Mouse (Mus musculus): ENCODE results near the gene Adgrl3. TPM values are rescaled to one million over a fixed set of nuclear protein-coding genes. Genes with fewer than 3 reads are reported as not detected.

The Adgrl3 gene
- polyA plus RNA-seq, 1 experiment from 2014 or later = 66.3 TPM

DNA sequence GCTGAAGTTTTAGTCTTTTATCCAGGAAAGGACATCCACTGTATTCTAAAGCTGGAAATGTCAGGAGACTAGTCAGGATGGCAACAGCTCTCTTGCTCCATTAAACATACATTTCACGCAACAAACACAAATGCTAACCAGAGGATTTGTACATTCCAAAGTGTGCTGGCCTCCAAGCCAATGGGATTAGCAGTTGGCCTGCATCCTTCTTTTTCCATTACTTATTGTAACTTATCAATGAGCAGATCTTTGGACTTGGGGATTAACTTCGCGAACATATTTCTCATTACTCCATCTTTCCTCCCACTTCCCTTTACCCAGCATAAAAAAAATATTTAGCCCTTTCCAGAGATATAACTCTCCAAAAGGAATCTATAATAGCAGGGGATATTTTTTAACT lies 732.5 kb downstream of the Adgrl3 start:
- no peak overlapping the region for H3K27ac ChIP-seq
- H3K36me3 ChIP-seq = peaks cover 4% of the 10 kb centered on the region; the same call in 1 of the 2 replicates
- H3K9me3 ChIP-seq = no peaks in the 10 kb centered on the region
- no peak overlapping the region for H3K4me2 ChIP-seq (replicated peaks)
- H3K27me3 ChIP-seq = no peaks in the 10 kb centered on the region
- 83% methylated on average over 3 of the region's 3 CpGs for WGBS
- no peak for ATAC-seq (ENCODE audit: low FRiP score, low read depth)
- no peaks in the 10 kb centered on the region for H3K4me1 ChIP-seq
- no peak overlapping the region for H3K4me3 ChIP-seq
- no peak overlapping the region for H3K9ac ChIP-seq

DNA sequence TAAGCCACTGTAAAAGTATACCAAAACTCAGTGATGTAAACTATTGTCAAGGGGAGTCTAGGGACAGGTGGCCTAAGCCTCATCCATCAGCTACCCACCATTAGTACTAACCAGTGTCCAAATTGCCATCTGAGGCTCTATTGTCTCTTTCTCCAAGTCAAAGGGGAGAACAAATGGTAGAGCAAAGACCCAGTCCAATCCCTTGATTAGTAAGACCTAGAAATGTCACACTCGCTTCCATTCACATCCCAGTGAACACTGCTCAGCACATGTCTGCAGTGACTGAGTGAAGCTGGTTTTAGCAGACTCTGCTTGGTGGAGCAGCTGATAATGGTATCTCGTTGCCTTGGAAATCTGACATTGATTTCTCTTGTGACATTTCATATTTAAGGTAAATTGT lies 735.8 kb downstream of the Adgrl3 start:
- 95% methylated on average over 2 of the region's 2 CpGs for WGBS
- Histone ChIP-seq H3K36me3 (peaks cover 4% of the 10 kb centered on the region; the same call in 1 of the 2 replicates), H3K4me1 (no peaks in the 10 kb centered on the region), H3K27ac (no peak overlapping the region), H3K9me3 (no peaks in the 10 kb centered on the region), H3K27me3 (no peaks in the 10 kb centered on the region), H3K4me2 (replicated peaks) (no peak overlapping the region), H3K4me3 (no peak overlapping the region), H3K9ac (no peak overlapping the region)
- no peak for ATAC-seq (ENCODE audit: low FRiP score, low read depth)

DNA sequence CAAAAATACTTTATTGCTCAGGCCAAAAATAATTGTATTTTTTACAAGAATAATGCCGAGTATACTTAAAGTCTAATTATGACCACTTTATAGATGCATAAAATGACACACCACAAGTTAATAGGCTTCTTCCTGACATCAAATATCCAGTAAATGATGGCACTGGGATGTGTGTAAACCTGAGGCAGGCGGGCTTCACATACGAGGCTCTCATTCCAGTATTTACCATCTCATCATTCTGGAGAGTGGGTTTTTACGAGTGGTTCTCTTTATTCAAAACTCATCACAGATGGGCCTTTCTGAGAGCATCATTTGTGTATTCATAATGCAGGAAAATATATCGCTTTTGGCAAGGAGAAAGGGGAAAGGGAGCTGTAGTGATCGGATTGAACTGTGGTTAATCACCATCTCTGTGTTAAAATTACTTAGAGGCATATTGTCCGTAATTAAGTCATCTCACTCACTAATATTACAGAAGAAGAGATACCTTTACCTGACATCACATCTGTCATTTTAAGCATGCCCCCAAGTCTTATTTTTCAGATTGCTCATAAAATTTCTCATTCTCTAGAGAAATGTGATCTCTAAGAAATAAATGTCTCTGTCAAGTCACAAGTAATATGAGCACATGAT lies 737.3 kb downstream of the Adgrl3 start:
- no peaks in the 10 kb centered on the region for H3K4me1 ChIP-seq
- WGBS = 61% methylated on average over 7 of the region's 7 CpGs
- H3K4me3 ChIP-seq = no peak overlapping the region
- ATAC-seq (ENCODE audit: low FRiP score, low read depth) = no peak
- H3K36me3 ChIP-seq = peaks cover 4% of the 10 kb centered on the region; the same call in 1 of the 2 replicates
- H3K27me3 ChIP-seq = no peaks in the 10 kb centered on the region
- no peak overlapping the region for H3K27ac ChIP-seq
- H3K9ac ChIP-seq = no peak overlapping the region
- H3K9me3 ChIP-seq = no peaks in the 10 kb centered on the region
- H3K4me2 ChIP-seq (replicated peaks) = no peak overlapping the region

DNA sequence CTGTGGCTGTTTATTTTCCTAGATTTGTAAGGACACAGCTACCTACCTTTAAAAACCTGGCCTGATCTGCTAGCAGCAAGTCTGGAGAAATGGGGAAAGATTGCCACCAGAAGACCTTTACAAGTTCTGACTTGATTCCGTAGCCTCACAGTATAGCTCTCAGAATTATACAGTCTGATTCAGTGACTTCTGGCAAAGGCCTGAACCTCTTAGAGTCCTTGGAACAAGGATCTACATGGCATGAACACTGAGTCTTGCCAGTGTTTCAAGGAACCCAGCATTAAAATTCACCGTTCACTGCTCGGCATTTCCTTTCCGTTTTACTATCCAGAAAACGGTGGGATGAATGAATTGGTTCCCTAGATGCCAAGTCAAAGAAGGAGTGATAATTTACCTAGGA lies 756.3 kb downstream of the Adgrl3 start:
- Histone ChIP-seq H3K4me3 (no peak overlapping the region), H3K9me3 (no peaks in the 10 kb centered on the region), H3K36me3 (no peaks in the 10 kb centered on the region), H3K9ac (no peak overlapping the region), H3K27ac (no peak overlapping the region), H3K4me1 (no peaks in the 10 kb centered on the region), H3K27me3 (no peaks in the 10 kb centered on the region), H3K4me2 (replicated peaks) (no peak overlapping the region)
- ATAC-seq (ENCODE audit: low FRiP score, low read depth) = no peak
- whole genome bisulfite sequencing = 77% methylated on average over 5 of the region's 5 CpGs

DNA sequence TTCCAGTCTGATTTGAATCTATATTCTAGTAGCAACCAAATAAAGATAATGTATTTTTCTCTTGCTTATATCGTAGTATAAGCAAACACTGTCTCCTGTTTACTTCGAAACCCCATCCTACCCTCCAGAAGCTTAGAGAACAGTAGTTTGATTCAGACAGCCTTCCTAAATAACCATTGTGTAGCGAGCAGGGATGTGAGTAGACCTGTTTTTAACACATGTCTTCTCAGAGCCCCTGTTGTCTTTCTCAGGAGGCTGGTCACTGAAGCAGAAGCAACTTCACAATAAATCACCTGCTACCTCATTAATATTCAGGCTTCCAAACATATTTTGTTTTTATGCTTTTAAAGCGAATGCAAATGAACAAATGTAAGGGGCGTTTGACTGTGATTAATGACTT lies 756.8 kb downstream of the Adgrl3 start:
- H3K9ac ChIP-seq = no peak overlapping the region
- H3K9me3 ChIP-seq = no peaks in the 10 kb centered on the region
- no peak for ATAC-seq (ENCODE audit: low FRiP score, low read depth)
- no peak overlapping the region for H3K4me3 ChIP-seq
- no peaks in the 10 kb centered on the region for H3K36me3 ChIP-seq
- no peaks in the 10 kb centered on the region for H3K4me1 ChIP-seq
- H3K27ac ChIP-seq = no peak overlapping the region
- WGBS = 71% methylated on average over 5 of the region's 5 CpGs
- no peaks in the 10 kb centered on the region for H3K27me3 ChIP-seq
- H3K4me2 ChIP-seq (replicated peaks) = no peak overlapping the region

DNA sequence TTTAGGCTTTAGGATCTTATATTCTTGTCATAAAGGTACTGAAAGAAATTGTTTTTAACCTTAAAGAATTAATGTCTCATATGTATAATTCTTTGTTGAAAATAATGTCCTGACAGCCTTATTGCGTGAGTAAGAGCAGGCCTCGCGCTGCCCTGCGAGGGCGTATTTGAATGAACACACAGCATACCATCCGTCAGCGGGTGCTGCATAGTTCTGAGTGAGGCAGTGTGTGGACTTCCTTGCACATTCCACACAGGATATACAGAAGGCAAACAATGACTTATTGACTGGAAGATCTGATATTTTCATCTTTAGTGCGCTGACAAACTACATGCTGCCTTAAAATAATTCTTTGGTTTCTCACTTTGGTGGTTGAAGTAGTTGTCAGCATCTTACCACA lies 764.8 kb downstream of the Adgrl3 start:
- ATAC-seq (ENCODE audit: low FRiP score, low read depth) = no peak
- Histone ChIP-seq H3K4me2 (replicated peaks) (no peak overlapping the region), H3K9ac (no peak overlapping the region), H3K36me3 (0 out of 2 replicates have a peak, but pooled peaks cover 2% of the 10 kb centered on the region), H3K27ac (no peak overlapping the region), H3K27me3 (no peaks in the 10 kb centered on the region), H3K4me1 (no peaks in the 10 kb centered on the region), H3K9me3 (no peaks in the 10 kb centered on the region), H3K4me3 (no peak overlapping the region)
- 83% methylated on average over 8 of the region's 8 CpGs for WGBS

DNA sequence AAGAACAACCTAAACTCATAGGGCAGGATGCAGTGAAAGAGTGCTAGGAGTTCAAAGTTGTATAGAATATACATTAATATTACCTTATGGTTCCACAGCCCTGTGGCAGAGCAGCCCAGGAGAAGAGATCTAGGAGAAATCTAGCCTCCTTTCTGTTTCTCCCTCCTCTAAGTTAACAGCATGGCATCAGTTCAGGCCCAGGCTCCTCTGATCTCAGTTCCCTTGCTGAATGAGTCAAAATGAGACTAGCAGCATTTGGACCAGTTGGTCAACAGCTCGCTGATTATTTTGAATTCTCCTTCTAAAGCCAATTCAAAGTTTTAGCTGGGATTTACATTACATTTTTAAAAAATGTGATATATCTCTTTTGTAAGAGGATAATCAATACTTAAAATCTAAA lies 770.8 kb downstream of the Adgrl3 start:
- peaks cover 4% of the 10 kb centered on the region; the same call in 1 of the 2 replicates for H3K9me3 ChIP-seq
- H3K9ac ChIP-seq = no peak overlapping the region
- H3K36me3 ChIP-seq = peaks cover 10% of the 10 kb centered on the region
- no peaks in the 10 kb centered on the region for H3K27me3 ChIP-seq
- H3K4me3 ChIP-seq = no peak overlapping the region
- no peak overlapping the region for H3K4me2 ChIP-seq (replicated peaks)
- ATAC-seq (ENCODE audit: low FRiP score, low read depth) = no peak
- WGBS = 85% methylated on average over 1 of the region's 1 CpGs
- H3K27ac ChIP-seq = no peak overlapping the region
- no peaks in the 10 kb centered on the region for H3K4me1 ChIP-seq

DNA sequence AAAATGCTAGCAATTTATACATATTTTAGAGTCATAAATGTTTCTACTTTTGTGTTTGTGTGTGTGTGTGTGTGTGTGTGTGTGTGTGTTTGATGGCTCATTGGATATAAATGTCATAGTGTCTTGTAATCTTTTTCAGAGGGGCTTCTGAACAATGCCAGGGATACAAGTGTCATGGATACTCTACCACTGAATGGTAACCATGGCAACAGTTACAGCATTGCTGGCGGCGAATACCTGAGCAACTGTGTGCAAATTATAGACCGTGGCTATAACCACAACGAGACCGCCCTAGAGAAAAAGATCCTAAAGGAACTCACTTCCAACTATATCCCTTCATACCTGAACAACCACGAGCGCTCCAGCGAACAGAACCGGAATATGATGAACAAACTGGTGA lies 774.2 kb downstream of the Adgrl3 start:
- Histone ChIP-seq H3K9me3 (peaks cover 4% of the 10 kb centered on the region; the same call in 1 of the 2 replicates), H3K4me1 (no peaks in the 10 kb centered on the region), H3K27ac (no peak overlapping the region), H3K27me3 (no peaks in the 10 kb centered on the region), H3K4me2 (replicated peaks) (no peak overlapping the region), H3K36me3 (peaks cover 10% of the 10 kb centered on the region), H3K4me3 (no peak overlapping the region), H3K9ac (no peak overlapping the region)
- ATAC-seq (ENCODE audit: low FRiP score, low read depth) = no peak
- 93% methylated on average over 9 of the region's 9 CpGs for WGBS

DNA sequence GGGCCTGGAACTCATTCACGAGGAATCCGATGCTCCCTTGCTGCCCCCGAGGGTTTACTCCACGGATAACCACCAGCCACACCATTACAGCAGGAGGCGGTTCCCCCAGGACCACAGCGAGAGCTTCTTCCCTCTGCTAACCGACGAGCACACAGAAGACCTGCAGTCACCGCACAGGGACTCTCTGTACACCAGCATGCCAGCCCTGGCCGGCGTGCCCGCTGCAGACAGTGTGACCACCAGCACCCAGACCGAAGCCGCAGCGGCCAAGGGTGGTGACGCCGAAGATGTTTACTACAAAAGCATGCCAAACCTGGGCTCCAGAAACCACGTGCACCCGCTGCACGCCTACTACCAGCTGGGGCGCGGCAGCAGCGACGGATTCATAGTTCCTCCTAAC lies 774.7 kb downstream of the Adgrl3 start:
- peaks cover 10% of the 10 kb centered on the region for H3K36me3 ChIP-seq
- no peaks in the 10 kb centered on the region for H3K4me1 ChIP-seq
- H3K27ac ChIP-seq = no peak overlapping the region
- 90% methylated on average over 24 of the region's 24 CpGs for WGBS
- no peaks in the 10 kb centered on the region for H3K27me3 ChIP-seq
- H3K9me3 ChIP-seq = peaks cover 4% of the 10 kb centered on the region; the same call in 1 of the 2 replicates
- no peak for ATAC-seq (ENCODE audit: low FRiP score, low read depth)
- no peak overlapping the region for H3K9ac ChIP-seq
- H3K4me2 ChIP-seq (replicated peaks) = no peak overlapping the region
- no peak overlapping the region for H3K4me3 ChIP-seq

DNA sequence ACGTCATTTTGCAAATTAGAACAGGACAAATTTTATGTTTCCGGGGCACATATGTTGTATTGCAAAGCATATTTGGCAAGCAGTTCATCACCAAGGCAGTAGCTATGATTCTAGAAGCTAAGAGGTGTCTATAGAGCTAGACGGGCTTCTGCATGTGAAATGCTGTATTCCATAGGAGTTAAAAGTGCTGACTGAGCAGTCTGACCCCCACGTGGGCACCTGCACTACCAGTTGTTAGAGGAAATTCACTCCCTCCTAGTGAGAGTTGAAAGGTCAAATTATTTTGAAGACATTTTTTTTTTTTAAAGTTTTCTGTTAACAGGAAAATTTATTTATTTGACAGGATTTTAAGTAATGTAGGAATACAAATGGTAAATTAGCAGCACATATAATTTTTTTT lies 776.2 kb downstream of the Adgrl3 start:
- peaks cover 10% of the 10 kb centered on the region for H3K36me3 ChIP-seq
- ATAC-seq (ENCODE audit: low FRiP score, low read depth) = no peak
- no peaks in the 10 kb centered on the region for H3K4me1 ChIP-seq
- H3K27ac ChIP-seq = no peak overlapping the region
- H3K4me2 ChIP-seq (replicated peaks) = no peak overlapping the region
- no peak overlapping the region for H3K9ac ChIP-seq
- peaks cover 4% of the 10 kb centered on the region; the same call in 1 of the 2 replicates for H3K9me3 ChIP-seq
- no peak overlapping the region for H3K4me3 ChIP-seq
- 73% methylated on average over 4 of the region's 4 CpGs for WGBS
- no peaks in the 10 kb centered on the region for H3K27me3 ChIP-seq

DNA sequence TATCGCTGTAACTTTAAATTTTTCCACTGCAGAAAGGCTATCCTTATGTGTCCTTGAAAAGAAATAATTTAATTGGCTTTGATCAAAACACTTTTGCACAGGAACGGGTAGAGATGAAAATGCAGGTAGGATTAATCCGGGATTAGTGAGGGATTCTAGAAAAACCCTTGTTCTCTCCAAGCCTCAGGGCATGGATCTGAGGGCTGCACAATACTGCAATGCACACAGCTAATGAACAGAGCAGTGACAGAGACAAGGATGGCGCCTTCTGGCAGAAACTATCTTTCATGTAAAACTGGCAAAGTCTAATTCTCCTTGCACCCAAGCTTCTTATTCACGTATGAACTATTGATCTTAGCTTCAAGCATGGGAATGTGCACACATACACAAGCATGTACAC lies 791.0 kb downstream of the Adgrl3 start:
- H3K27ac ChIP-seq = no peak overlapping the region
- ATAC-seq (ENCODE audit: low FRiP score, low read depth) = no peak
- 90% methylated on average over 5 of the region's 5 CpGs for WGBS
- H3K36me3 ChIP-seq = no peaks in the 10 kb centered on the region
- H3K4me2 ChIP-seq (replicated peaks) = no peak overlapping the region
- H3K4me3 ChIP-seq = no peak overlapping the region
- no peaks in the 10 kb centered on the region for H3K9me3 ChIP-seq
- H3K4me1 ChIP-seq = no peaks in the 10 kb centered on the region
- H3K27me3 ChIP-seq = no peaks in the 10 kb centered on the region
- H3K9ac ChIP-seq = no peak overlapping the region

DNA sequence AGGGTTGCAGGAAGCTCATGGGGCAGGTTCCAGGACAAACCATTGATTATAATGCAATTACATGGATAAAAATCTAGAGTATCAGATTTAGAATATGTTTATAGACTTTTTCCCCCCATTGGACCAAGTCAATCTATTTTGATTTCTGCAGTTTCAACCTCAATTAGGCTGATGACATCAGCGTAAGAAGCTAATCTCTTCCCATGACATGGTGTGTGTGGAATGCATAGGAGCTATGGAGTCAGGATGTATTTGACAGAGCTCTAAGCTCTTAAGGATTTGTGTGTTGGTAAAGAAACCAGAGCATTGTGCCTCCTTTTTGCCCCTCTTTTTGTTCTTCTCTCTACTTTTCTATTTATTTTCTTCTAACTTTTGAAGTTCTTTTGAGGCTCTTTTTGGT lies 812.1 kb downstream of the Adgrl3 start:
- H3K9me3 ChIP-seq = peaks cover 8% of the 10 kb centered on the region
- H3K27me3 ChIP-seq = no peaks in the 10 kb centered on the region
- no peak overlapping the region for H3K9ac ChIP-seq
- H3K4me2 ChIP-seq (replicated peaks) = no peak overlapping the region
- 67% methylated on average over 1 of the region's 1 CpGs for WGBS
- H3K27ac ChIP-seq = no peak overlapping the region
- no peaks in the 10 kb centered on the region for H3K36me3 ChIP-seq
- ATAC-seq (ENCODE audit: low FRiP score, low read depth) = no peak
- no peak overlapping the region for H3K4me3 ChIP-seq
- H3K4me1 ChIP-seq = peaks cover 5% of the 10 kb centered on the region; the same call in 1 of the 2 replicates

DNA sequence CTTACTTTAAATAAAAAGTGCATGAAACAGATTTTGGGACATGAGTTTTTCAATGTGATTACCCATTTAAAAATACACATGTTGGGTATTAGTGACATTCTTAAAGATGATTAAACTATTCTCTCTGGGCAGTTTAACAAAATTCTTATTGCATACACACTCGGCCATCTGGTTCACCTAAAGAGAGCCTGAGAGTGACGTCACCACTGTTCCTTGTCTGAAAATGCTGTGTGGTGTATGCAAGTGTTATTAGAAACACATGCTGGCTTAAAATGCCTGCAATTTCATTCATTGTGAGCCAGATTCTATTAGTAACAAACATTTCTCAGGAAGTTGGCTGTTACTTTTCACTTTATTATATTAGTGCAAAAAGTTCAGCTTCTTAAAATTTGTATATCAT lies 812.7 kb downstream of the Adgrl3 start:
- 23% methylated on average over 2 of the region's 2 CpGs for WGBS
- no peak overlapping the region for H3K27ac ChIP-seq
- no peaks in the 10 kb centered on the region for H3K27me3 ChIP-seq
- H3K36me3 ChIP-seq = no peaks in the 10 kb centered on the region
- no peak overlapping the region for H3K9ac ChIP-seq
- H3K4me3 ChIP-seq = no peak overlapping the region
- H3K4me1 ChIP-seq = peaks cover 5% of the 10 kb centered on the region; the same call in 1 of the 2 replicates
- H3K9me3 ChIP-seq = peaks cover 8% of the 10 kb centered on the region
- ATAC-seq (ENCODE audit: low FRiP score, low read depth) = peak; percentile 93
- no peak overlapping the region for H3K4me2 ChIP-seq (replicated peaks)
